Mouse (Mus musculus) urinary bladder, postnatal 4 days (tissue): Measurements from ENCODE around the gene Casz1.
A peak's percentile ranks its signal among the peaks of the same experiment; 100 is the strongest.

ENCODE experiments used
- DNase-seq, 2 experiments: peaks; one replicate each; pipeline ENCODE4 v3.0.0; 2021 to 2022; ENCODE audit warnings: low spot score in 2 of 2

Gene Casz1

GRCm38 (mm10) chr4:148842302-148842701 is 38.1 kb downstream of the Casz1 start:
- no peak for DNase-seq

- no peak for DNase-seq
Observed at GRCm38 (mm10) chr4:148844921-148845320, 40.7 kb downstream of the Casz1 start.

- peak in 1 of 2 experiments; percentile 49 for DNase-seq
Observed at GRCm38 (mm10) chr4:148846203-148846602, 42.0 kb downstream of the Casz1 start.

DNA sequence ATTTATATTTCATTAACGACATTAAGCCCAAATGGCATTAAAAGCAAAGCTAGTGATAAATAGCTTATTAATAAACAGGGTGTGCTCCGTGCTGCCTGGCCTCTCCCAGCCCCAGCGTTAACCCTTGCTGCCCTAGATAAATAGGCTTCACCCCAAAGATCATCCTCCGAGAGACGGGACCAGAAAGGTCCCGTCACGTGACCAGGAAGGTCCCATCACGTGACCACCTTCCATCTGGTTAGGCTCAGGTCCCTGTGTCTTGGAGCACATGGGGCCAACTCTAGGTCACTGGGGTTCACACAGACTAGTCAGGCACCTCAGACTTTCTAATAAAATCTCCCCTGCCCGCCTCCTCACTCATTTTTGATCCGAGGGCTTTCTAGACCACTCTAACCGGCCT is 42.5 kb downstream of the Casz1 start:
- DNase-seq: no peak

DNA sequence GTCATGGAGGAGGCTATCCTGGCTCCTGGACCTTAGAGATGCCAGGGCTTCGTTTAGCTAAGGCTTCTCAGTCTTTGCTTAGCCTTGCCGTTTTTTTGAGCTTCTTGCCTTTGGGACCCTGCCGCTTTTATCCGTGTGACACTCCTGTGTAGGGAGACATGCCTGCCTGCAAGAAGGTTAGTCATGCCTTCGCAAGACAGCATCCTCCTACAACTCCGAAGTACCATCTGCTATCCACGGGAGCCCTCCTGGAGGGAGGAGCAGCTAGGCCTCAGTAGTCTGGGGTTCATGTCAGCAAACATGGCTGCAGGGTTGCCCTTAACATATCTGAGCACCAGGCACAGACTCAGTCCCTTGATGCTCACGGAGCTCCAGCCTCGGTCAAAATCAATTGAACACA is 43.4 kb downstream of the Casz1 start:
- DNase-seq: no peak

DNA sequence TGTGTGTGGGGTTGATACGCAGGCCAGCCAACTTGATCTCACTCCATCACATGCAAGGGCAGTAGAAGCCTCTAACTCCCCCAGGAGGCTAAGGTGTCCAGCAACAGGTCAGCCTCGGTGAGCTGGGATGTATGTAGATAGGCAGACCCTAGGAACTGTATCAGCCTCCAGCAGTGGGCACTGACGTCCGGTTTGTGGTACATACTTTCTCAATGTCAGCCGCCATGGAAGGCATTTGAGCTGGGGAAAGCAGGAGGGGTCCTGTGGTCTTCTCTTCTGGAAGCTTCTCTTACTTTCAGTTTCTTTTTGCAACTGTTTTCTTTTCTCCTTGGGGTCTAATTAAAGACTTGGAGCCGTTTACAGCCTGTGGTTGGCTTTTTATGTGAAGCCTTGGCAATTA is 45.2 kb downstream of the Casz1 start:
- no peak for DNase-seq

GRCm38 (mm10) chr4:148853057-148853456 is 48.8 kb downstream of the Casz1 start:
- DNase-seq: no peak

- no peak for DNase-seq
Observed at GRCm38 (mm10) chr4:148854093-148854492, 49.9 kb downstream of the Casz1 start.

GRCm38 (mm10) chr4:148855527-148855926 is 51.3 kb downstream of the Casz1 start:
- DNase-seq: no peak

GRCm38 (mm10) chr4:148856216-148856615 is 52.0 kb downstream of the Casz1 start:
- no peak for DNase-seq

DNA sequence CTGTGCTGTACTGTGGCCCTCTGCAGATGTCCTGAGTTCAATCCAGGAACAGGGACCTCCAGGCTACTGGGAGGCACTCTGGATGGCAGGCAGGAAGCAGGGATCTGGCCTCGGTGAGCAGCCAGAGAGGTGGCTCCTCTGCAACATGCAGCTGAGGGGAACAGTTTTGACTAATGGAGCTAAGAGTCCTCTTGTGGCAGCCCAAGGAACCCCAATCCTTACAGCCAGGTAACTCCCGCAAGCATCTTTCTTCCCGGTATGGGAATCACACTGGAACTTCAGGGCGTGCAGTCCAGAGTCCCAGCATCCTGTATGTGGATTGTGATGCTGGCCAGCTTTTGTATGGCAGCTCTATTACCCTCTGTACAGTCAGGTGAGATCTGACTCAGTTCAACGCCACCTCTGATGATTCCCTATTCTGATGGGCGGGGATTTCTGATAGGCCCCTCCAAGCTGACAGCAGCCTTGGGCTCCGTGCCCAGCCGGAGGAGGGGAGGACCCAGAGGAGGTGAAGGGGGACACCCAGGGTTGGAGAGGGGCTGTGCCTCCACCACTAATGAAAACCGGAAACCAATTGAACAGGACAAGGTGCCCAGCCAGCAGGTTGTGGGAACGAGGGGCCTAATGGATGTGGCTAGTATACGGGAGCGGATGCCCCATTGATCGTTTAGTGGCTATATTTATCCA is 53.3 kb downstream of the Casz1 start:
- no peak for DNase-seq

GRCm38 (mm10) chr4:148858194-148858593 is 54.0 kb downstream of the Casz1 start:
- no peak for DNase-seq

GRCm38 (mm10) chr4:148859415-148859814 is 55.2 kb downstream of the Casz1 start:
- no peak for DNase-seq

DNA sequence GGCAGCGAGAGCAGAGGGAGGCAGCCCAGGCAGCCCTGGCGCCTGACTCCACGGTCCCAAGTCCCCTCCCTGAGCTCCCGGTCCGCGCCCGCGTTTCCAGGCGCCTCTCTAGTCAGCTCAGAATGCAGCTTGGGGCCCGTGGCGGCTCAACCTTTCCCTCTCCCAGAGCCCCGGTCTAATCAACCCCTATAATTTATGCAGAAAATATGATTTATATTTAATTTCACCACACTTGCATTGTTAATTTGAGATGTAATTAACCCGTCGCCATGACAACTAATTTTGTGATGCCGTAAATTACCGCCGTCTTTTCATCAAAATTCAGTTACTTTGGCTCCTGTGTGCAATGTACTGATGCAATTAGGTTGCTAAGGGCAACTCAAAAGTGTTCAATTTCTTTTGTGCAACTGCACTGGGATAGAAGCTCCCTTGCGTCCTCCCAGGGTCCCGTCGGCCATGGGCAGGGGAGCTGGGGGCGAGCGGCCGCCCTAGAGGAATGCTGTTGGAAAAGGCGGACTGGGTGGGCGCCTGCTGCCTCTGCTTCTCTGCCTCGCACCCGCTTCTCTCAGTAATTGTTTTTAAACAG is 55.8 kb downstream of the Casz1 start:
- no peak for DNase-seq

DNA sequence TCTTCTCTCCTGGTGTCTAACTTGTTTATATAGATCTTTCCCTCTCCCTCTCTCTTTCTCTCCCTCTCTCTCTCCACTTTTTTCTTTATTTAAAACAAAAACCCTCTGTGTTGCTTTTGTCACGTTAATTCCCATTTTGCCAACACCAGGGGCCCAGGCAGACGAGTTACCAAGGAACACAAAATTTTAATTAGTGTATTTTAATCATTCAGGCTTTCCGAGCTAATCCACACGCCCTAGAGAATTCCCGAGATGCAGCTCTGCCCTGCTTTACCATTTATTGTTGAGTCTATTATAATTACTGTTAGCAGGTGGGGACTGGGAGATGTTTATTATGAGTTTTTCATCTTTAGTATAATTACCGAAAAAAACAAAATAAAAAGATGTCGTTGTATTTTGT is 56.4 kb downstream of the Casz1 start:
- DNase-seq: no peak

DNA sequence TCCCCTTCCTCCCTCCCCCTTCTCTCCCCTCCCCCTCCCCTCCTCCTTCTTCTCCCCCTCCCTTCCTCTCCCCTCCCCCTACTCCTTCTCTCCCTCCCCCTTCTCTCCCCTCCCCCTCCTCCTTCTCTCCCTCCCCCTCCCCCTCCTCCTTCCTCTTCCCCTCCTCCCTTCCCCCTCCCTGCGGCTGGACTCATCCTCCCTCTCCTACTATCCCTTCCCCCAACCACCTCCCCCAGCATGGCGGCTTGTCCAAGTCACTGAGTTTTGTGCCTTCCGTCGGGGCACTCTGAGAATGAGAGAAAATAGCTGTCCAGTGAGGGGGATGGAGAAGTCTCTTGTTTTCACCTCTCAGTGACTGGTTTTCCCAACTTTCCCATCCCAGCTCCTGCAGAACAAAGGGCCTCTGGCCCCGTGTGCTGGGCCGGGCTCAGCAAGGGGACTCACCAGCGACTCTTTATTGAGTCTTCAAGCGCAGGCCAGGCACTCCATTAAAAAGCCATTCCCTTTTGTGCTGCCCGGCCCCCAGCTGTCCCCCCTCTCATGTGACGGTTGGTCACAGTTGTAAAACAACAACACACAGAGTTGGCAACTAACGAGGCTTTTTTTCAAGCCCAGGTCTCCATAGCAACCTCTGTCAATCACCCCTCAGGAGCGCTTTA is 62.7 kb downstream of the Casz1 start:
- no peak for DNase-seq

GRCm38 (mm10) chr4:148867721-148868397 is 63.6 kb downstream of the Casz1 start:
- no peak for DNase-seq

- no peak for DNase-seq
Observed at GRCm38 (mm10) chr4:148869566-148869965, 65.3 kb downstream of the Casz1 start.

- no peak for DNase-seq
Observed at GRCm38 (mm10) chr4:148870496-148870895, 66.3 kb downstream of the Casz1 start.

DNA sequence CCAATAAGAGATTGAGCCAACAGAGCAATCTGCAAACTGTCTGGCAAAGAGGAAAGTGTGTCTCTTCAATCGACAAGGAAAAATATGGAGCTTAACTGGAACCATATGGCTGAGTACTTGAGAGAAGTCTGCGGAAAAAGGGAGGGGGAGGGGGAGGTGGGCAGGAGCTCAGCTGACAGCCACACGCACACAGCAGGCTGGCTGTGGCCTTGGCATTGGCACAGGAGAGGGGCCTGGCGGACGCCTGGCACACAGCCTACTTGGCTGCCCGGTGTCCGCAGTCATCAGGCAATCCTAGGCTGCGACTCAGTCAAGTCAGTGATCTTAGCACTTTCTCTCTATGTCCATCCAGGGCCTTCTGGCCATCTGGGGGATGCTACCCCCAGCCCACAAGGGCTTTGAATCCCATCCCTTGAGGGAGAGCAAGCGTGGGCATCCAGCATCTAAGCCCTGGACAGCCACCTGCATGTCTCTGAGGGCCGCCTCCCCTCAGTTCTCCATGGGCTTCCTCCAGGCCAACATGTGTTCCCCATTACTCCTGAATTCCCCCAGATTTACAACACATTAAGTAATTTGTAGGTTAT is 67.6 kb downstream of the Casz1 start:
- no peak for DNase-seq

DNA sequence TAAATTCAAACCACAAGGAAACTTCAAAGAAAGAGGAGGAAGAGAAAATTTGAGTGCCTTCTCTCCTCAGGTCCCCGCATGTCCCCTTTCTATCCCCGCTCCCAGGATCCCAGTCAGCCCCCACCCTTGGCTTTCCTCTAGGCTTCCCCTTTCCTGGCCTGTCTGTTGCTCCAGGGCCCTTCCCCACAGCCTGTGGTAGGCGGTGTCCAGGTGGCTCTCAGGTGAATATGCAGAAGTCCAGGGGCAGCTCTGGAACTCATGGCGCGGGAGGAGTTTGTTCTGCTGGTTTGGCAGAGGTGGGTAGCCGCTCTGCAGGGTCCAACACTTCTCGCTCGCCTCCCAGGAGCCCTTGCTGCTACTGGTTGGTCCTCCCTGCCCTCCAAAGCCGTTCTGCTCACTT is 68.1 kb downstream of the Casz1 start:
- no peak for DNase-seq

- no peak for DNase-seq
Observed at GRCm38 (mm10) chr4:148872783-148873182, 68.6 kb downstream of the Casz1 start.
